Mouse (Mus musculus) heart, postnatal 25 days (tissue): ENCODE measurements around the gene Cnnm2. TPM values are rescaled to one million over a fixed set of nuclear protein-coding genes. Genes with fewer than 3 reads are reported as not detected.

Experiments used
- DNase-seq: peaks from one replicate; pipeline ENCODE4 v3.0.0; 2022; ENCODE audit warnings: low spot score
- intact Hi-C: fragments of 180-260 bp; cut with DNase I; formaldehyde crosslinking; loops from one replicate; pipeline ENCODE4 v1.15.1; 2025
- total RNA-seq, 2 experiments: library from RNA; stranded (reverse); gene quantifications; 2 replicates each; pipeline ENCODE4 v1.2.3; 2021

Gene Cnnm2
- total RNA-seq, 2 experiments from 2014 or later: 4.6 to 7.8 TPM

DNA sequence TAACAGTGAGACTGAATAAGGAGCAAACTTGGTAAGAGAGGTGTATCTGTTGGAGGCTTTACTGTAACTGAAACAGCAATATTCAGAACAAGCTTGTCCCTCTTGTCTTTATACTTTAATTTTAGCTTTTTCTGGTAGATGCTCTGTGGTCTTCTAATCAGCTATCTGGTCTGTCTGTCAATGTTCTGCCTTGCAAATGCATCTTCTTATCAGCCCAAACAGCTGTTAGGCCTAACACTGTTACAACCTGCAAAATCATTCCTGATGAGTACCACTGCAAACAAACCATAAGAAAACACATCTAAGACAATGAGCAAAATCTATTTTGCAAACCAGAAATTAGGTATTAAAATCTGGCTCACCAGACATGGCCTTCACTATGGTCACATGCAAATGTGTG lies 144.0 kb downstream of the Cnnm2 start:
- no peak for DNase-seq
- intact Hi-C loops: no loop called here

DNA sequence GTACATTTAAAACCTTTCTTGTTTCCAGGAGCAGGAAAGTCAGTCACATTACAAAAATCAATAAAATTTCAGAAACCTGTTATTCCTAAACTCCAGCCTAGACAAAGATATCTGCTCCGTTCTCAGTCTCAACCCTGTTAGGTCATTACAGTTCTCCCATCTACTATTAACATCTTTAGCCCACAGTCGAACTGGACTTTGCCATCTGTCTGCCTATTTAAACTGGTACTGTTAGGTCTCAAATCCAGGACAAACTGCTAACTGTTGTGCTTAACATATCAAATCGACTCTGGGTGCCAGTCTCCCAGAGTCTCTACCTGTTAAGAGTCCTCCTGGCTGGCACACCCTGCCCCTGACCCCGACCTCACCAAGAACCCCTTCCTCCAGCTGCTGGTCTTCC lies 144.6 kb downstream of the Cnnm2 start:
- intact Hi-C loops: no loop called here
- no peak for DNase-seq

DNA sequence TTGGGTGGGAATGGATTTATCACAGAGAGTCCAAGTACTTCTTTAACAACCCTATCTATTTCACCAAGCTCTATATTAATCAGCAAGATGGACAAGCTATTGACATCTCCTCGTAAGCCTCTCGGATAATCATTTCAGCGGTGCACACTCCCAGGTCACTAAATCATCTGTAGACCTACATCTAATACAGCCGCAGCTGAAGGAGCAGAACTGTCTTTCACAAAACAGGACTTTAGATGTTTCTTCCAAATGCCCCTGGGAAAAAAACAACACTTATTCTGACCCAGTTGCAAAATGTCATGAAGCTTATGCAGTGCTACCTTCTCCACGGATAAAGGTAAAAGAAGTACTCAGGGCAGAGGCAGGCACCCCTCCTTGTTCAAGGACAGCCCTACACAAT lies 146.8 kb downstream of the Cnnm2 start:
- no peak for DNase-seq
- intact Hi-C loops: no loop called here

DNA sequence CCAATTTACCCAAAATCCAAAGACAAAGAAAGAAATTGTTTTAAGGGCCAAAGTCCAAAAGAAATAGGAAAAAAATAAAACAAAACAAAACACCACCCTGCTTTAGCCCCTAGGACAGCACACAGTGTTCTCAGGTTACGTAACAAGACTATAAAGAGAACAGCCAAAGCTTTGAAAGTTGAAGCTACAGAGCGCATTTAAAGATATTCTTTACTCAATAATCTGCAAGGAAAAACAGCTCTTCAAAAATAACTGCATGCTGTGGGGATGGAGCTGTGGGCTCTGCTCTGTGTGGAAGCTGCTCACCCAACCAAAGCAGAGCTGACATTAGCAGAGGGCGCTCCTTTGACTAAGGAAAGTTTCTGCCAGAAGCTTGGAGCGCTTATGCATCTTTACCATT lies 147.6 kb downstream of the Cnnm2 start:
- no peak for DNase-seq

DNA sequence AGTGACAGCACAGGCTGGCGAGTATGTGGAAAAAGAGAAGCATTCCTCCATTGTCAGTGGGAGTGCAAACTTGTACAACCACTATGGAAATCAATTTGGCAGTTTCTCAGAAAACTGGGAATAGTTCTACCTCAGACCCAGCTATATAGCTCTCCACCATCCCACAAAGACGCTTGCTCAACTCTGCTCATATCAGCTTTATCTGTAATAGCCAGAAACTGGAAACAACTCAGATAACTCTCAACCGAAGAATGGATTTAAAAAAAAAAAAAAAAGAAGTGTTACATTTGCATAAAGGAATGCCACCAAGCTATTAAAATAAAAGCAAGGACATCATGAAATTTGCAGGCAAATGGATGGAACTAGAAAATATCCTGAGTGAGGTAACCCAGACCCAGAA lies 150.1 kb downstream of the Cnnm2 start:
- intact Hi-C loops: no loop called here
- DNase-seq: no peak

More for the DNA sequence above, 147.6 kb downstream of the Cnnm2 start:
- intact Hi-C loops: no loop called here

DNA sequence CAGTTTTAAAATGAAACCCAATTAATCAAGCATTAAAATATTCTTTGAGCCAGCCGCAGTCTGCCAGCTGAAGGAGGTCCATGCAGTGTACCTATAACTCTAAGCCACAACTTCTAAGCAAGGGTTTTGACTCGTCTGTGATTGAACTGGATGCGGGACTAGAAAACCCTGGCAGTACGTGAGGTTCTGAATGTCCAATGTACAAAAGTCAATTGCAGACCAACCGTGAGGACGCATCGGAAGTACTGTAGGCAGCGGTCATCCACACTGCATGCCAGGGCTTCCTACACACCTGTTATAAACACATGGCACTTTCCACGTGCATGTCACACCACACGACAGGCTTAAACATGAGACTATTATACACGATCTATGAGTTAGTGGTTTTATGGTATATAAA lies 152.2 kb downstream of the Cnnm2 start:
- intact Hi-C loops: no loop called here
- DNase-seq: no peak

DNA sequence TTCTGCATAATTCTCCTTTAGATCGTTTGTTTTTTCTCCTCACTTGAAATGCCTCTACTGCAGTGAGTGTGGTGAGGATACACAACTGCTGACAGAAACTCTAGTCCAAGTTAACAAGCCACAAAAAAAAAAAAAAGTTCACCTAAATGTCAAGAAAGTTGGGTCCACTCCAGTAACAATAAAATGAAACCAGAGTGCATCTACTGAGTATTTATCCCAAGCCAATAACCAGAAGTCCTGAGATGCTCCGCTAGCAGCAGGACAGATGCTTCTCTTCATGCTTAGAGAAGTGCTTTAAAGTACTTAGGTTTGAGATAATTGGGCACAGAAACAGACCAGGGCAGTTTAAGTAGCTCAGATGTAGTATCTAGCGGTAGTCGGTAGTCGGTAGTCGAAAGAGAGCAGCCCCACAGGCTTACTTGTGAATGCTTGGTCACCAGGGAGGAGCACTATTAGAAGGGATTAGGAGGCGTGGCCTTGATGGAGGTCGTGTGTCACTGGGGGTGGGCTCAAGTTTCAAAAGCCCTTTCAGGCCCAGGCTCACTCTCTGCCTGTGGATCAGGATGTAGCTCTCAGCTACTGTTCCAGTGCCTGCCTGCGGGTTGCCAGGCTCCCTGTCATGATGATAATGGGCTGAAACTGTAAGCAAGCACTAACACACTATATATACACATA lies 154.1 kb downstream of the Cnnm2 start:
- intact Hi-C loops: no loop called here
- DNase-seq: no peak

DNA sequence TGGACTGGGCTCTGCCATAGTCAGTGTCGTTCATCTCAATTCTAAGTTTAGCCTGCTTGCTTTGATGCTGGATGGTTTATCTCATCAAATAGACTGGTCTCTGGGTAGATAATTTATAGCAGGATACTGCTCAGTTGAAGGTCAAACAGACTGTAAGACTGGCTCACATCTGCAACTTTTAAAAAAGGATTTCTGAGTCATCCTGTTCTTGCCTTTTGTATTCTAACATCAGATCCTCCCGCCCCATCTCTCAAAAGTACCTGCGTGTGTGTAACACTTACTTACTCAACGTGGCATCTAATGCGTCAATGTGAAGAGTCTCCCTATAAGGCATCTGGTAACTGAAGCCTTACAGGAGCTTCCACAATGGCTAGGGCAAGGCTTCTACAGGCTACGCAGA lies 159.2 kb downstream of the Cnnm2 start:
- intact Hi-C loops: no loop called here
- DNase-seq: no peak

DNA sequence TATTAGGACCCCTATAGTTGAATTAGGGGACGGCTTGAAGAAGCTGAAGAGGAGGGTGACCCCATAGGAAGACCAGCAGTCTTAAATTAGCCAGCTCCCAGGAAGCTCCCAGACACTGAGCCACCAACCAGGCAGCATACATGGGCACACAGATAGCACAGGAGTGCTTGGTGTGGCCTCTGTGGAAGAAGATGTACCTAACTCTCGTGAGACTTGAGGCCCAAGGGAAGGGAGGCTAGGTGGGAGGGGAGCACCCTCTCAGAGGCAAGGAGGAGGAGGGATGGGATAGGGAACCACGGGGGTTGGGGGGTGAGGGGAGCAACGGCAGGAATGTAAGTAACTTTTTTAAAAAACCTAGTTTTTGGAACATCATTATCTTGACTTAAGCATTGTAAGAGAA lies 165.0 kb downstream of the Cnnm2 start:
- intact Hi-C loops: no loop called here
- DNase-seq: no peak

DNA sequence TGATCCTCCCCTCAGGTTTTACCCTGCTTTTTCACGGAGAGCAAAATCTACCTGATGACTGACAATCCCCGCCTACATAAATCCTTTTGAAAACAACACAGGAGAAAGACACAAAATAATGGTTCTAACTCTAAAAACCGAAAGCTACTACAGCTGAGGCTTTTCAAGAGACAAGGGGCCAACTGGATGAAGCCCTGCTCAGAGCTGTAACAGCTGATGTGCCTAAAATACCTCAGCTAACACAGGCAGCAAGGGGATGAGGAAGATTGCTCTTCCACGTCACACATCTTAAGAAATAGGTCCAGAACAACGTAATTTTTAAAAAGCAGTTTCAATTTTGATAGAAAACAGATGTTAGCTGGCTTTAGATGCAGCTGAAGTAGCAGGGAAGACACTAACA lies 165.6 kb downstream of the Cnnm2 start:
- DNase-seq: no peak
- intact Hi-C loops: no loop called here

DNA sequence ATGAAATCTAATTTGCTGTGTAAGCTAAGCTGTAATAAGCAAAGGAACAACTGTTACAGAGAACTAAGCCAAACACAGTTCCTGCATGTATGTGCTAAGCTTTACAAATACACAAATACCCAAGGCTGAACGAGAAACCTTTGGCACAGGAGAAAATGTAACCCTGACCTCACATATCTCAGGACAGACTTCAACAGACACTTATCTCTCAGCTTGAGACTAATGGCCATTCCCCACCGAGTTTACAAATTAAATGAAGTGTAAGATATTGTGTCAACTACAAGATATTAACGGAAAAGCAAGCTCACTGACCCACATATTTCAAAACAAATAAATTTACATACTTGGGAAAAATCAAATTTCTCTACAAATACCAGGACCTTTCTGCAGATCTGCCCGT lies 166.7 kb downstream of the Cnnm2 start:
- DNase-seq: no peak
- intact Hi-C loops: no loop called here

DNA sequence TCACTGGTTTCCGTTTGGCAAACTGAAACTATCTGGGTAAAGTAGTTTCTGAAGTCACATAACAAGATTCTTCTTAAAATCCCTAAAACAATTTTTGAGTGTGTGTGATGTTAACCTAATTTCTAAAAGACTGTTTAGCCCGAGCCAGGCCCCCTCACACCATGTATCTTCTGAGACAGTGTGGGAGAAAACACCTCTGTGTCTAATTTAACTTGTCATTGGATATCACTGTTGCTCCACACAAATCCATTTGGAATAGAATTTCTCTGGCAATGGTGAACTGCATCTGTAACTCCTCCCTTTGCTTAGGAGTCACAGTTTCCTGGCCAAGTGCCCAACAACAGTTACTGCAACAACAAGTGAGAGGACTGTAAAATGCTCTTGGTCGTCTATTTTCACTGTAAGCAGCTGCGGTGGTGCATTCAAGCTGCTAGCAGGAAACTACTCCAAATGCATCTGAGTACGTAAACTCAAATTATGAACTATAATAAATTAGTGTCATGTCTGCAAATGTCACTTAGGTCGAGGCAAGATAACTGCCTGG lies 167.7 kb downstream of the Cnnm2 start:
- intact Hi-C loops: no loop called here
- DNase-seq: peak; percentile 74

Other genes with a start within 250 kb of the Cnnm2 start
- 10 to 100 TPM; 33.2 to 37.0 TPM for gene Arl3, start 188.4 kb upstream of the Cnnm2 start, total RNA-seq
- gene Sfxn2, start 188.2 kb upstream of the Cnnm2 start, total RNA-seq: 1 to 10 TPM; 3.1 to 4.2 TPM
- gene Wbp1l, start 162.5 kb upstream of the Cnnm2 start, total RNA-seq: 10 to 100 TPM; 48.5 to 54.4 TPM
- not detected for gene Cyp17a1, start 88.4 kb upstream of the Cnnm2 start, total RNA-seq
- 1 to 10 TPM; 7.8 to 8.8 TPM for gene Borcs7, start 71.7 kb upstream of the Cnnm2 start, total RNA-seq
- gene As3mt, start 54.1 kb upstream of the Cnnm2 start, total RNA-seq: 10 to 100 TPM; 93.3 to 97.2 TPM